In the genomic region with DNA sequence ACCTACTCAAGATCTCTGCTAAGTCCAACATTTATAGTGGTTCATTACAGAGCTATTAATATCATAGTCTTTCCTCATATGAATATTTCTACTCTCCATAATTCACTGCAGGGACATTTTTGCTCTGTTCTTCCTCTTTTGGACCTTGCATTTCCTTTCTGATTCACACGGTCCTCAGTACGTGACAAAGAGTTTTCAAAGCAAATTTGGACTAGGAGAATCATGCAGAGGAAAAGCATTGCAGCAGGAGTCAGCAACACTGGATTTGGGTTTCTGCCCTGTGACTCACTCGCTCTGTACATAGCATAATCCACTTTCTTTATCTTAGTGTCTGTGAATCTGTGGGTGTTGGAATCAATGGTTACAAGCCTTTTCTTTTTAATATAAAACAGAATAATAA, we compare ENCODE assay signal across 11 mouse cellular contexts.
A peak's percentile ranks its signal among the peaks of the same experiment; 100 is the strongest.
DNase-seq lines count a peak whose midpoint lies in the region; ATAC-seq and TF ChIP-seq lines count a peak whose summit lies in the region.
"Had no signal": no experiment of that assay in that cellular context is flagged by ENCODE, and none has a peak within 500 bp of the region (broad histone marks: within the 10 kb centered on the region; RNA-seq: fewer than 3 reads in every experiment).

No protein-coding gene starts in this region.

- TF ChIP-seq EP300 in liver, postnatal 0 days (IDR thresholded peaks at IDR 0.05; ENCODE audit: low read depth) = no peak

- peaks cover 8% of the 10 kb centered on the region; the same call in 1 of the 2 replicates for H3K4me1 ChIP-seq in liver, postnatal 0 days (ENCODE audit: insufficient read depth)
- no peaks in the 10 kb centered on the region for H3K4me1 ChIP-seq in liver, embryonic 11.5 days (replicated peaks; ENCODE audit: control insufficient read depth, insufficient read depth, low read length)
- no peaks in the 10 kb centered on the region for H3K4me1 ChIP-seq in stomach, embryonic 14.5 days (ENCODE audit: control insufficient read depth, insufficient read depth, low read length)
- H3K4me1 ChIP-seq: liver, embryonic 13.5 days; midbrain, embryonic 10.5 days had no signal

- no peak for ATAC-seq in liver, postnatal 0 days
- ATAC-seq in liver, embryonic 11.5 days (replicated peaks; ENCODE audit: low FRiP score) = no peak
- peak; percentile 63 for ATAC-seq in granulocyte monocyte progenitor cell, adult 5-6 weeks (replicated peaks; ENCODE audit: poor library complexity, severe bottlenecking)
- no peak for ATAC-seq in stomach, embryonic 14.5 days (ENCODE audit: insufficient number of reproducible peaks, insufficient read depth, low FRiP score, low read depth)

- peak; percentile 38 for DNase-seq in adrenal gland, postnatal 10 days
- no peak for DNase-seq in adrenal gland, adult 18-20 months (ENCODE audit: low spot score in 2 of 2)
- no peak for DNase-seq in liver, postnatal 0 days
- no peak for DNase-seq in liver, embryonic 11.5 days (ENCODE audit: low spot score)
- DNase-seq in thymus, postnatal 36 days = no peak
- DNase-seq in layer of hippocampus, adult 11-12 months (ENCODE audit: low spot score) = no peak
- DNase-seq: cerebellum, adult 9-10 months; liver, embryonic 13.5 days had no signal

- no peaks in the 10 kb centered on the region for H3K27me3 ChIP-seq in liver, postnatal 0 days (ENCODE audit: insufficient read depth, low read length)
- H3K27me3 ChIP-seq in liver, embryonic 11.5 days (replicated peaks; ENCODE audit: control insufficient read depth, insufficient read depth, low read length) = no peaks in the 10 kb centered on the region
- H3K27me3 ChIP-seq in stomach, embryonic 14.5 days (ENCODE audit: control insufficient read depth, insufficient read depth, low read length) = no peaks in the 10 kb centered on the region
- H3K27me3 ChIP-seq: liver, embryonic 13.5 days had no signal

- no peak overlapping the region for H3K4me2 ChIP-seq in liver, postnatal 0 days (ENCODE audit: low read depth, low read length)
- no peak overlapping the region for H3K4me2 ChIP-seq in liver, embryonic 11.5 days
- H3K4me2 ChIP-seq in stomach, embryonic 14.5 days (replicated peaks; ENCODE audit: low read depth, low read length) = no peak overlapping the region
- H3K4me2 ChIP-seq: liver, embryonic 13.5 days had no signal

- no peak overlapping the region for H3K9ac ChIP-seq in liver, postnatal 0 days (replicated peaks)
- no peak overlapping the region for H3K9ac ChIP-seq in liver, embryonic 11.5 days (ENCODE audit: low read depth, low read length)
- H3K9ac ChIP-seq in stomach, embryonic 14.5 days (replicated peaks; ENCODE audit: low read depth, low read length) = no peak overlapping the region
- H3K9ac ChIP-seq: liver, embryonic 13.5 days had no signal

- no peak for TF ChIP-seq CTCF in liver, postnatal 0 days (IDR thresholded peaks at IDR 0.05; ENCODE audit: low read depth)

- no peaks in the 10 kb centered on the region for H3K36me3 ChIP-seq in liver, postnatal 0 days (replicated peaks; ENCODE audit: insufficient read depth, low read length)
- H3K36me3 ChIP-seq in liver, embryonic 11.5 days (ENCODE audit: control insufficient read depth, insufficient read depth, low read length) = no peaks in the 10 kb centered on the region
- no peaks in the 10 kb centered on the region for H3K36me3 ChIP-seq in stomach, embryonic 14.5 days (ENCODE audit: control insufficient read depth, insufficient read depth, low read length)
- H3K36me3 ChIP-seq: liver, embryonic 13.5 days; midbrain, embryonic 10.5 days had no signal

- 46% methylated on average over 3 of the region's 3 CpGs for WGBS in liver, postnatal 0 days (ENCODE audit: insufficient replicate concordance)
- 71% methylated on average over 3 of the region's 3 CpGs for WGBS in liver, embryonic 11.5 days
- WGBS in stomach, embryonic 14.5 days = 58% methylated on average over 3 of the region's 3 CpGs

- no peak overlapping the region for H3K4me3 ChIP-seq in liver, postnatal 0 days (ENCODE audit: low read depth, low read length)
- H3K4me3 ChIP-seq in liver, embryonic 11.5 days (ENCODE audit: low read depth, low read length) = no peak overlapping the region
- no peak overlapping the region for H3K4me3 ChIP-seq in stomach, embryonic 14.5 days (ENCODE audit: low read depth, low read length)
- H3K4me3 ChIP-seq: liver, embryonic 13.5 days; midbrain, embryonic 10.5 days had no signal

- H3K9me3 ChIP-seq in liver, postnatal 0 days (ENCODE audit: low read length) = no peaks in the 10 kb centered on the region
- no peaks in the 10 kb centered on the region for H3K9me3 ChIP-seq in liver, embryonic 11.5 days (ENCODE audit: control insufficient read depth, low read length)
- H3K9me3 ChIP-seq in stomach, embryonic 14.5 days (ENCODE audit: control insufficient read depth, low read depth, low read length) = no peaks in the 10 kb centered on the region
- H3K9me3 ChIP-seq: liver, embryonic 13.5 days; midbrain, embryonic 10.5 days had no signal

- 0 out of 2 replicates have a peak overlapping the region, but pooled peaks have one; percentile 39 for H3K27ac ChIP-seq in liver, postnatal 0 days (ENCODE audit: low read depth)
- H3K27ac ChIP-seq in liver, embryonic 11.5 days (ENCODE audit: low read depth, low read length) = no peak overlapping the region
- H3K27ac ChIP-seq in stomach, embryonic 14.5 days (ENCODE audit: low read length) = peak overlapping the region; percentile 69; the same call in 1 of the 2 replicates
- H3K27ac ChIP-seq: liver, embryonic 13.5 days; midbrain, embryonic 10.5 days had no signal
